Mouse (Mus musculus) embryonic fibroblast, embryonic 13.5 days (primary cell): ENCODE data around the gene Slamf9. TPM values are rescaled to one million over a fixed set of nuclear protein-coding genes. Genes with fewer than 3 reads are reported as not detected.
A peak's percentile ranks its signal among the peaks of the same experiment; 100 is the strongest.

Experiments used
- H3K27ac ChIP-seq: 2 replicates; pipeline ENCODE4 v1.5.1; 2012; ENCODE audit warnings: low read length, control low read depth, inconsistent platforms; ENCODE audit not compliant: insufficient read depth
- H3K4me1 ChIP-seq: 2 replicates; pipeline ENCODE4 v1.6.1; 2011; ENCODE audit warnings: low read length; ENCODE audit not compliant: control insufficient read depth, insufficient read depth
- H3K4me3 ChIP-seq: 2 replicates; pipeline ENCODE4 v1.5.1; 2011; ENCODE audit warnings: mild to moderate bottlenecking, control low read depth, low read length; ENCODE audit not compliant: insufficient read depth
- CTCF ChIP-seq: IDR thresholded peaks from 2 replicates; pipeline ENCODE4 v1.5.1; 2011; ENCODE audit warnings: mild to moderate bottlenecking, control low read depth, low read length, moderate library complexity, borderline replicate concordance; ENCODE audit not compliant: insufficient read depth
- POLR2A ChIP-seq: IDR thresholded peaks from 2 replicates; pipeline ENCODE4 v1.6.1; 2011; ENCODE audit warnings: low read depth, mild to moderate bottlenecking, control low read depth, low read length, moderate library complexity
- polyA plus RNA-seq: library from polyadenylated mRNA; stranded (reverse); fragments of >200 nt; gene quantifications from 2 replicates; pipeline ENCODE4 v1.2.4, GENCODE M21; 2011; ENCODE audit warnings: low read depth; ENCODE audit not compliant: missing spikeins, insufficient read length

The Slamf9 gene
- polyA plus RNA-seq, 1 experiment = 2.5 TPM

- Histone ChIP-seq H3K4me1 (no peaks in the 10 kb centered on the region), H3K4me3 (no peak overlapping the region), H3K27ac (no peak overlapping the region)
- no peak for TF ChIP-seq POLR2A
- TF ChIP-seq CTCF = no peak
Observed at GRCm38 (mm10) chr1:172486651-172487050, 11.5 kb downstream of the Slamf9 start.

- Histone ChIP-seq H3K4me3 (no peak overlapping the region), H3K4me1 (no peaks in the 10 kb centered on the region), H3K27ac (no peak overlapping the region)
- TF ChIP-seq POLR2A (no peak), CTCF (no peak)
Observed at GRCm38 (mm10) chr1:172487859-172488258, 12.7 kb downstream of the Slamf9 start.

GRCm38 (mm10) chr1:172488831-172489230 lies 13.7 kb downstream of the Slamf9 start:
- Histone ChIP-seq H3K4me3 (no peak overlapping the region), H3K27ac (no peak overlapping the region), H3K4me1 (no peaks in the 10 kb centered on the region)
- no peak for TF ChIP-seq POLR2A
- TF ChIP-seq CTCF = no peak

GRCm38 (mm10) chr1:172489585-172490250 lies 14.6 kb downstream of the Slamf9 start:
- no peak overlapping the region for H3K27ac ChIP-seq
- H3K4me3 ChIP-seq = no peak overlapping the region
- TF ChIP-seq POLR2A = no peak
- no peak for TF ChIP-seq CTCF
- no peaks in the 10 kb centered on the region for H3K4me1 ChIP-seq

- Histone ChIP-seq H3K27ac (no peak overlapping the region), H3K4me3 (no peak overlapping the region), H3K4me1 (no peaks in the 10 kb centered on the region)
- TF ChIP-seq POLR2A (no peak), CTCF (peak; percentile 91)
Observed at GRCm38 (mm10) chr1:172490261-172490661, 15.1 kb downstream of the Slamf9 start.

- H3K4me1 ChIP-seq = no peaks in the 10 kb centered on the region
- H3K27ac ChIP-seq = no peak overlapping the region
- H3K4me3 ChIP-seq = no peak overlapping the region
- no peak for TF ChIP-seq CTCF
- no peak for TF ChIP-seq POLR2A
Observed at GRCm38 (mm10) chr1:172492047-172492446, 16.9 kb downstream of the Slamf9 start.

- Histone ChIP-seq H3K4me1 (no peaks in the 10 kb centered on the region), H3K27ac (no peak overlapping the region), H3K4me3 (no peak overlapping the region)
- TF ChIP-seq CTCF (no peak), POLR2A (no peak)
Observed at GRCm38 (mm10) chr1:172493516-172493915, 18.4 kb downstream of the Slamf9 start.

- H3K27ac ChIP-seq = no peak overlapping the region
- no peak for TF ChIP-seq POLR2A
- no peak for TF ChIP-seq CTCF
- no peak overlapping the region for H3K4me3 ChIP-seq
- H3K4me1 ChIP-seq = no peaks in the 10 kb centered on the region
Observed at GRCm38 (mm10) chr1:172496030-172496429, 20.9 kb downstream of the Slamf9 start.

- H3K4me3 ChIP-seq = no peak overlapping the region
- H3K27ac ChIP-seq = no peak overlapping the region
- TF ChIP-seq POLR2A (no peak), CTCF (no peak)
- no peaks in the 10 kb centered on the region for H3K4me1 ChIP-seq
Observed at GRCm38 (mm10) chr1:172497428-172497827, 22.3 kb downstream of the Slamf9 start.

GRCm38 (mm10) chr1:172499765-172500441 lies 24.7 kb downstream of the Slamf9 start, which contains the start of gene Tagln2:
Tagln2 (plus strand) TSS chr1:172500047.
- Histone ChIP-seq H3K4me3 (peak within 1 kb of the TSS; percentile 58), H3K27ac (peak within 1 kb of the TSS; percentile 85), H3K4me1 (peaks cover 3% of the 10 kb centered on the region; the same call in 1 of the 2 replicates)
- no peak for TF ChIP-seq CTCF
- TF ChIP-seq POLR2A = peak; percentile 99

- peak overlapping the region; percentile 94 for H3K27ac ChIP-seq
- H3K4me1 ChIP-seq = peaks cover 3% of the 10 kb centered on the region; the same call in 1 of the 2 replicates
- peak overlapping the region; percentile 86 for H3K4me3 ChIP-seq
- TF ChIP-seq CTCF (no peak), POLR2A (peak; percentile 77)
Observed at GRCm38 (mm10) chr1:172500451-172501370, 25.6 kb downstream of the Slamf9 start.
